Mouse (Mus musculus) R1 (cell line): Measurements from ENCODE around the gene Cdkl4.

ENCODE experiments used
- DNase-seq: peaks from one replicate; pipeline ENCODE4 v3.0.0-alpha.2; 2018; ENCODE audit warnings: low read depth, low spot score

The Cdkl4 gene

DNA sequence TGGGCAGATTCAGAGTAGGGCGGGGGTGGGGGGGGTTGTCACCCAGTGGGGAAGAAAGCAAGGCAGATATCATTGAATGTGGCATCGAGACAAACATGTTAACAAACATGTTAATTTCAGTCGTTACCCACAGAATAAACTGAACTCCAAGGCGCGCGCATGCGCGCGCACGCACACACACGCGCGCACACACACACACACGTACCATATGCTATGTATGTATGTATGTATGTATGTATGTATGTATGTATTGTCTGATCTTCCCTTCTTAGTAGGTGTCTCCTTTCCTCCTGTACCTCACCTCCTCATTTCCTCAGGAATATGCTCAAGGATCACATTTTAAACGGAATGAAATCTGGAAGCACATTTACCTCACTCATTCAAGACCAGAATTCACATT is at the start of gene Cdkl4:
Cdkl4 (minus strand) TSS at position 175 of the 400 bp plus-strand sequence.
- DNase-seq: no peak

DNA sequence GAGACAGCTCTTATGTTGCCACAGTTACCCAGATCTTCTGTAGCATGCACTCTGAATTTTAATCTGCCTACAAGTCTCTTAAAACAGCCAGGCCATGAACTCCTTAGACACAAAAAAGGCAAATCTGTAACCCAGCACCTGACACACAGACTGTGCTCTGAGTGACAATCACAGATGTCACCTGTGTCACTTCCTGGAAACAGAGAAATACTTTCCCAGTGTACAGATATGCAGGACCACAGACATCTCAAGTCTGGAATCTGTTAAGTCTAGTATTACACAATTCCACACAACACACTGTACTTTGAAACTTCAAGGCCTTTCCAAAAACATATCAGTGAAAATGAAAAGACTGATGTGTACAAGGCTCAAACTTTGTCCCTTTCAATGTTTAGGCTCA is 47.4 kb upstream of the Cdkl4 start:
- DNase-seq: no peak

DNA sequence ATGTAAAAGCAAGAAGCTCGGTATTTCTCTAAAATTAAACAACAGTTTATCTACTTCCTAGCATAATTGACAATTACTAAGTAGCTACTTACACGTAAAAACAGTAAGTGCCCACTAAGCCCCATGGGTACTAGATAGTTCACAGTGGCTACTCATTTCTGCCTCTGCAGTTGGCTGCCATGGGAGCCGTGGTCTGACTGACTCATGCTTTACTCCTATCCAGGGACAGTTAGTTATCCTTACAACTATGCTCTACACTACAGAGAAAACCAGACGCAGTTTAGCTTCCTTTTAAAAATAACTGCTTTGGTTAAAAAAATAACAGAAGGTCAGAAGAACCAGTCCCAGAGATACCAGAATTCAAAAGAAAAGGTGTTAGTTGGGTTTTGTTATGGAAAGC is 44.1 kb upstream of the Cdkl4 start:
- DNase-seq: no peak

DNA sequence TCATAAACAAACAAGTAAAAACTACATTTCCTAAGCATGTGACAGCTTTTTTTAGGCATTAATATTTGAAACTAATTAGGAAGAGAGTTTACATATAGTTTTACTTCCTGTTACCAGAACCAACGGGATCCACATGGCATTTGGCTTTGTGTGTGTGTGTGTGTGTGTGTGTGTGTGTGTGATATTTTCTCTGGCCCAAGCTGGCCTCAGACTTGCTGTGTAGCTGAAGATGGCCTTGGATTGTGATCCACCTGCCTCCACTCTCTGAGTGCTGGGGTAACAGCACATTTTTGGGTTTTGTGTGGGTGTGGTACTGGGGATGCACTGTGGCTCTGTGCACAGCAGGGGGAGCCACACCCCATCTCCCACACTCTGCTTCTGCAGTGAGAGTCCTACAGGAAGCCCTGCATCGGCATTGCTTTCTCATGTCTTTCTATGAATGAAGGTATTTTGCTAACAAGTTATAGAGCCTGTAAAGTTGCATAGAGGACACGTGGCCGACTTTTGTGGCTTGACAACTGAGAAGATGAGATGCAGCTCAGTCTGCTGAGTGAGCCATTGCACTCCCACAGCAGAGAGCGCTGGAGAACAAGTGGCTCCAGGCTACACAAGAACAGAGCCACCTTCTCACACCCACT is 43.3 kb upstream of the Cdkl4 start:
- peak; percentile 77 for DNase-seq

DNA sequence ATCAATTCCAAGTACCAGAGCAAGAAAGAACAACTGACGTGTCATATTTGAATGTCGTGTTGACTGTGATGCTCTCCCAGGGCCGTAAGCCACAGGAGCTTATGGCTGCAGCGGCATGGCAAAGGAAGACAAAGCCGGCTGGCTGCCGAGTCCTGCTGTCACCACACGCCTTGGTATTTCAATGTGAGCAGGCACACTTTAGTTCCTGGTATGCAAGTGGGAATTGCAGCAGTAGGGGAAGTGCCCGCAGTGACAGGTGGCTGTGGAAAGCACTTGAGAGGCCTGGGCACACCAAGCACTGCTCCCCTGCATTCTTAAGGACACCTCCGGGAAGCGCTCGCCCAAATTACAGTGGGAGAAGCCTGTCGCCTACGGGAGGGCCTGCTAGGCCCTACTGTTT is 41.9 kb upstream of the Cdkl4 start:
- DNase-seq: no peak

DNA sequence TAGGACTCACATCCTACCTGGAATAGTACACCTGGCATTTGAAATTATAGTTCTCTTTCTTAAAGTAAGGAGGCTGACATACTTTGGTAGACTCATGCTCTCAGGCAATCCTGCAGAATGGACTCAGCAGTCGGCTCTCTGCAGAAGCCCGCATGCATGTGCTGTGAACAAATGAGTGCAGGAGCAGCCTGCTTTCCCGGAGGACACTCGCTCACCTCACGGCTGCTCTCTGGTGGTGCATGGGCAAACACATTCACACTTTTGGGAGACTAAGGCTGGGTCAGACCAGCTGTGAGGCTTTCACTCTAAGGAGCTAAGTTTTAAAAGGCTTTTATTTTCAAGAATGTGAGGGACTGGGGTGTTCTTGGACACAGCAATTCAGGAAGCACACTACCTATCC is 41.3 kb upstream of the Cdkl4 start:
- DNase-seq: no peak

DNA sequence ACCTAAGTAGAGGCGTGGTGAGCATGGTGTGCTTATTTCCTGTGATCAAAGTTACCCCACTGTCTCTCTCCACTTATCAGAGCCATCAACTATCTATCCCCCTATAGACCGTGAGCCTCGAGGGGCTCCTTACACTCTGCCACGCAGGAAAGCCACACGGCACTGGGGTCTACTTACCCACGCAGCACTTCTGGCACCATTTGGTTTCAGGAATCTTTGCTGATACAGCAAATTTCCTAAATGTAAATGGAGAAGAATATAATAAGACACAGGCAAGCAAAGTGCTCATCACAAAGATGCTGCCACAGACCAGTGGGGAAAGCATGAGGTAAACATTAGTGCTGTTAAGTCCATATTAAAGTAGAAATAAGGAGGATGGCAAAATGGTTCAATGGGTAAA is 26.2 kb upstream of the Cdkl4 start:
- no peak for DNase-seq

DNA sequence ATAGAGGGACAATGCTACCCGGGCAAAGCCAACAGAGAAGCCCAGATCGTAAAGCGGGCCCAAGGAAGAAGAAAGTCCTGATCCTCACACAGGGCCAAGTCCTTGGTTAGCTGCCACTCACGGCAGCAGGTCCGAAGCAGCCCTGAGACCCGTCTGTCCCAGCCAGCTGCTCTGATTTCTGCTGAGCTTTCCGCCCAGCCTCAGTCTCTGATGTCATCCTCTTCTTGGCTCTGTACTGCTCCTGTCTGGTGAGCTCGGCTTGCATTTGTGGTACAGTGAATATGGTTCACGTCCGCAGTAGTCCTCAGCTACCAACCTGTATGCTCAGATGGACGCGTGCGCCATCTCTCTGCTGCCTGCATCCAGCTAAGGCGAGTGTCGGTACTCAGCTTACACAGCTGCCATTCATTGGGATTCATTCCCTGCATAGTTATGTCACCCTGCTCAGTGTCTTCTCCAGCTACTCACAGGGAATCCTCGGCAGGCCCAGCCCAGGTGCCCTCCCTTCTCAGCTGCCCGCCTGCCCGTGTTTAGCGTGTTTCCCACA is 25.5 kb upstream of the Cdkl4 start:
- no peak for DNase-seq

DNA sequence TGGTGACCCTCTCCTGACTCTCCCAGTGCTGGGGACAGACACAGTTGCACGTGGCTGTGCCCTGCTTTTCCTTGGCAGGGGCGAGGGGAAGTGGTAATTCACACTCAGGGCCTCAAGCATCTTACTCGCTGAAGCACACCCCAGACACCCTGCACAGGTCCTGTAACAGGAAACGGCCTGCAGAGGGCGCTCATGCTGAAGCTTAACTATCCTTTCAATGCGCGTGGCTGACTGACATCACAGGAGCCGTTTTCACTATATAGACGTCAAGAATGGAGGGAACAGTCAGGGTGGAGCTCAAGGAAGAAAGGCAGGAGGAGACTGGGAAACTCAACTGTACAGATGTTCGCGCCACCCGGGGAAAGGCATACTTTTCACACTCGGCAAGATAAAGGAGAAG is 23.8 kb upstream of the Cdkl4 start:
- DNase-seq: peak; percentile 92

DNA sequence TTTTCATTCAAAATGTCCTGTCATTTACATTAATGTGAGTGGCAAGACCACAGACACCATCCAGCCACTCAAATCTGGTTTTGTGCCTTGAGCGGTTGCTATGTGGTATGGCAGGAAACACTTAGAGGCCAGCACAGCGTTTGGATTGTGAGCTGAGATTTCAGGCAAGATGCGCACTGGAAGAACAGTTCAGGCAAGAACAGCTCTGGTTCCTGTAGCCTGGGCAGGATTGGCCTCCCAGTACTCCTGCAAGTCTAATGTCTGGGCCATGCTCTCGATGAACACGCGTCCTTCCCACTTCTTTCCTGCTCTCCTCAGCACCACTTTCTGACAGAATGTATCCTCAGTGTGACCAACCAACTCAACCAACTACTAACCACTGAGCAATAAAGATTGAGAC is 5.4 kb upstream of the Cdkl4 start:
- no peak for DNase-seq

DNA sequence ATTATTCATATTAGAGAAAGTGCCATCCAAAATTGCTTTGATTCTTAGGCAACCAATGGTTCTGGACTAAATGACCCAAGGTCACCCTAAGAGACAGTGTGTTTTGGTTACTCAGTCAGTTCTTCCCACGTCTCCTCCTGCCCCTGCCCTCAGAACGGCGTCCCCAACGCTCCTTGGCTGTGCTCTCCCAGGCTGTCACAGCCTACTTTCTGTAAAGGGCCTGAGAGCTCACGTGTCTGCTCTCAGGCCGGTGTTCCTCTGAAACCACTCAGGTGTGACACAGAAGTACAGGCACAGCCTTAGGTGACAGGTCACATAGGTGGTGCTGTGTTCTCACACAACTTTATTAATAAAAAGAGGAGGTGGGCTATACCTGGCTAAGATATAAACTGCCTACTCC is 2.3 kb upstream of the Cdkl4 start:
- no peak for DNase-seq

DNA sequence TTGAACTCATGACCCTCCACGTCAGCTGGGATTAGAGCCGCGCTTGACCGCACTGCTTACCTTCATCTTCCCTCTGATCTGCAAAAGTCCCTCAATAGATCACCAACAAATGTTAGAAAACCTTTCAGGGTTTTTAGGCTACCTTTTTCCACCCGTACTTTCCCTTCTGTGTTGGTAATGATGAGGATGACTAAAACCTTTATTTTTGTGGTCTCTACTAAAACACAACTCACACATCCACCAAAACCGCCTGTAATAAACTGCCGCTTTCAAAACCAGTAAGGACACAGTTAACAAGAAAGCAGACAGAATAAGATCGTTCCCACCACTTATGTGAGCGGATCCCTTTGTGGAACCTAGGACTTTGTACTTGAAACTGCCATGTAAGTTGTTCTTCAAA is 1.5 kb upstream of the Cdkl4 start:
- DNase-seq: no peak

DNA sequence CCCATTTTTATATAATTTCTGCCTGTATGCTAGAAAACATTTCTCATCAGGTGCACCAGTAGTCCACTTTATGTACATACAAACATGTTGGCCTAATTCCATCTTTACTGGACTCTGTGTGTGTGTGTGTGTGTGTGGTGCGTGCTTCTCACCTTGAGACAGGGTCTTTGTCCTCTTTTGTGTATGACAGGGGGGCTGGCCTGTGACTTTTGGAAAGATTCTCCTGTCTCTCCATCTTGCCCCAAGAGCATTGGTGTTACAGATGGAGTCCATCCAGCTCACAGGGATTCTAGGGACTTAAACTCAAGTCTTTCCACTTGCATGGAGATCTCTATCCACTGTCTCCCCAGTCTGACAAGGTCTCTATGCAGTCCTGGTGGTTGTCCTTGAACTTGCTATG is 428 bp upstream of the Cdkl4 start:
- no peak for DNase-seq

DNA sequence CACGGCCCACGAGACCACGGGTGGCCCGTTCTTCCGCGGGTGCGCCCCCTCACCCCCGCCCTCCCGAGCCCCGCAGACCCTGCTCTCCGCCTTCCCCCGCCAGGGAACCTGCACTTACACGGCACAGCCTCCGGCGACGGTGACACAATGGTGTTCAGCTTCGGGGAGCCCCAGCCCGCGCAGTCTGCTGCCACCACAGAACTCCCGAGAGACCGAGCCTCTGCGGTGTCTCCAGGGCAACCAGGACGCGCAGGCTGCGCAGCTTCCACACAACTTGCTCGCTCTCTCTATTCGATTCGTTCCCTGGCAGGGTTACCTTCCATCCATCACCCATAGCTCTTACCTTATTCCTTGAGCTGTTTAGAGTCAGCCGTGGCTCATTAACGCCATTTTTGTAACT is 399 bp downstream of the Cdkl4 start:
- DNase-seq: peak; percentile 73

DNA sequence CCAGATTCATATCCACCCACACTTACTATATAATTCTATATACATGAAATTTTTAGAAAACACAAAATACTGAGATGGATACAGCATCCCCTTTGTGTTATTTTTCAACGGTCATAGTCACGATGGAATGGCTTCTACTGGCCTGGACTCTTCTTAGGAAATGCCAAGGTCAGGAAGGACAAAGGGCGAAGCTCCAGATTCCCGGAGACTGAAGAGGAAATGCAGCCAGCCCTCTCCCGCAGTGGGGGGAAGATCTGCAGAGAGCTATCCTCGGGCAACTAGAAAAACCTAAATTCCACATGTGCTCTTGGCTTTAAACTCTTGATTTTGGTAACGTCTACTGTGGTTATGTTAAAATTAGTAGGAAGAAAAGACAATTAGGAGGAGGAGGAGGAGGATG is 2.6 kb downstream of the Cdkl4 start:
- peak; percentile 67 for DNase-seq

DNA sequence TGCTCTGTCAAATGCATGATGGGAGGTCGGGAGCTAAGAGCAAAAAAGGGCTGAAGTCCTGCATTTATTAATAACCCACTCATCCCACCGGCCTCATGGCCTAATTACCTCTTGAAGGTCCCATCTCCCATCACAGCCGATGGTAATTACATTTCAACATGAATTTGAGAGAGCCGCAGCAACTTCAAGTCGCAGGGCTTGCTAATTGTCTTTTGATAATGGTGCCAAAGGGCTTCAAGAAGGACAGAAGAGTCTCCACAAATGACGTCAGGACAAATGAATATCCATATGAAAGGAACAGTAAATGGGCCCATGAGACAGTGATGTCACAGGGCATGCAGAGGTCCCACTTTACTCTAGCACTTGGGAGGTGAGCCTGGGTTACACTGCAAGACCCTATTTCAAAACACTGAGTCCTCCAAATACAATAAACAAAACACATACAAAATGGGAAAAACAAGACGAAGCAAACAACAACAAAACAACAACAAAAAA is 3.1 kb downstream of the Cdkl4 start:
- DNase-seq: peak; percentile 64

DNA sequence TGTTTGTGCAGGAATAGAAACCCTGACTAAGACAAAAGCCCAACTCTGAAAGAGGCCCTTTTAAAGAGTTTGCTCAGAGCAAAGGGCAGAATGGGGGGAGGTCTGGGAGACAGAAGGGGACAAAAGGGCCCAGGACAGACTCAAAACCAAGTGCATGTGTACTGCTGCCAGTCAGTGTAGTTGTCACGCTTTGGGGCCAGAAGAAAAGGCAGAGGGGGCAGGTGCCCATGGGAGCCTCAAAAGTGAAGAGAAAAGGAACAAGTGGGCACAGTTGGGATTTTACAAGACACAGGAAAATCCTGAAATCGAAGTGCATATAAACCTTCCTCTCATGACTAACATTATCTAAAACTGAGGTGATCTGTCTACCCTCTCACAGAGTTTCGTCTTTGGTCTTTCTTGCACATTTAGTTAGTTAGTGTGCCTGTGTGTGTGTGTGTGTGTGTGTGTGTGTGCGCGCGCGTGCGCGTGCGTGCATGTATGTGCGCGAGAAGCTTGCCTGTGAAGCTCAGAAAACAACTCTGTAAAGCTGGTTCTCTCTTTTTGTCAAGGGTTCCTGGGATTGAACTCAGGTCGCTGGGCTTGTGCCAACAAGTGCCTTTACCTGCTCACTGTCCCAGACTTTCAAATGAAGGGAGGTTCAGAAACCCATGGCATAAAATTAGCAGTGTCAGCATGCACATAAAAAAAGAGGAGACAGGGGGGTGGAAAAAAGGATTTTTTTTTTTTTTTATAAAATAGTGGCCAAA is 5.3 kb downstream of the Cdkl4 start:
- DNase-seq: no peak

DNA sequence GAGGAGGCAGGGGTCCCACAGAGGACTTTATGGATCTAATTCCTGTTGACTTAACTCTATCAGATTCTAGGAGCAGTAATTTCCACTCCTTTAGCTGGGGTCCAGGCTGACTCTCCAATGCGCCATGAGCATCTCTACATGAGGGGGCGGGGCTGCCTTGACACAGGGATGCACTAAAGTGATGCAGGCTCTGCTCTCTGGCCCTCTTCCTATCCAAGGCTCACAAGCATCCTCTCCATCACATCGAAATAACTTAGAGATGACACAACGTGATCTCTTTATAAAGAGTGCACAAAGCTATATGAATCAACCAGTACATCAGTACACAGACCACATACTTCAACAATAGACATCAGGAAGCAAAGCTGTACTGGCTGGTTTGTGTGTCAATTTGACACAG is 6.2 kb downstream of the Cdkl4 start:
- no peak for DNase-seq

DNA sequence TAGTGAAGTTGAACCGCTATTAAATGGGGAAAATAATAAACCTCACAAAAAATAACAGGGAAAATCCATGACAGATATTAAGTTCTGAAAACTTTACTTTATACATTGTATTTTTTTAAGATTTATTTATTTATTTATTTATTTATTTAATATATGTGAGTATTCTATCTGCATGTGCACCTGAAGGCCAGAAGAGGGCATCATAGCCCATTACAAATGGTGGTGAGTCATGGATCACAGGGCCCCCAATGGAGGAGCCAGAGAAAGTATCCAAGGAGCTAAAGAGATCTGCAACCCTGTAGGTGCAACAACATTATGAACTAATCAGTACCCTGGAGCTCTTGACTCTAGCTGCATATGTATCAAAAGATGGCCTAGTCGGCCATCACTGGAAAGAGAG is 7.9 kb downstream of the Cdkl4 start:
- DNase-seq: peak; percentile 52

DNA sequence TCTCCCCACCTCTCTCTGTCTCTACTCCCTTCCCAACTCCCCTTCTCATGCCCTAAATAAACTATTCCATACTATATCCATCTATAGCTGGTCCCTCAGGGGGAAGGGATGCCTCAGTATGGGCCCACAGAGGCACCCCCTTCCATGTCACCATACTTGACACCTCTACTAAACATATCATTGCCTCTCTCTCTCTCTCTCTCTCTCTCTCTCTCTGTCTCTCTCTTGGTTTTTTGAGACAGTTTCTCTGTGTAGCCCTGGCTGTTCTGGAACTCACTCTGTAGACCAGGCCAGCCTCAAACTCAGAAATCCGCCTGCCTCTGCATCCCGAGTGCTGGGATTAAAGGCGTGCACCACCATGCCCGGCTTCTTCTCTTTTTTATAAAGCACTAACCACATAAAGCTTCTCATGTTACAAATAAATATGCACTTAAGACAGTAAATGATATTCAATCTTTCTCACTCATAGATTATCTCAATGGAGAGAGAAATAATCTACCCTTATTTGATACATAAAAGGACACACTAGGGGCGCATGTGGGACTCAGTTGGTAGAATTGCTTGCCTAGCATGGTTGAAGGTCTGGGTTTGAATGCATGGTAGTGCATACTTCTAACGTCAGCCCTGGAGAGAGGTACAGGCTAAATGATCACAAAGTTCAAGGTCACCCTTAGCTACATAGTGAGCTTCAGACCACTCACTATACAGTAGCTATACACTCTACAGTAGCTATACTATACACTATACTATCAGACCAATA is 8.6 kb downstream of the Cdkl4 start:
- DNase-seq: no peak

DNA sequence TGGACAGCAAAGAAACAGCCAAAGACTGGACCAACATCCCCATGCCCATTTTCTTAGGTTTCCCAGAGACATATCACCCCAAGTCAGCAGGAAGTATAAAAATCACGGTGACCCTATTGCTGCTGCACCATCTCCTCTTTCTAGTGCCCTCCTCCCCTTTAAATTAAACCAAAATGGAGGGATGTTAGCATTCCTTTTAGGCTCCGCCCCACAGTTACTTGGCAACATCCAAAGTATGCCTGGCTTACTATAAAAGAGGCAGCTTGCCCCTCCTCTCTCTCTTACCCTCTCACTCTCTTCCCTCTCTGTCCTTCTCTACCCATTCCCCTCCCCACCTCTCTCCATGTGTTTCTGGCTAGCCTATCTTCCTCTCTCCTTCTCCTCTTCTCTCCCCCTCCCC is 9.2 kb downstream of the Cdkl4 start:
- DNase-seq: peak; percentile 56

DNA sequence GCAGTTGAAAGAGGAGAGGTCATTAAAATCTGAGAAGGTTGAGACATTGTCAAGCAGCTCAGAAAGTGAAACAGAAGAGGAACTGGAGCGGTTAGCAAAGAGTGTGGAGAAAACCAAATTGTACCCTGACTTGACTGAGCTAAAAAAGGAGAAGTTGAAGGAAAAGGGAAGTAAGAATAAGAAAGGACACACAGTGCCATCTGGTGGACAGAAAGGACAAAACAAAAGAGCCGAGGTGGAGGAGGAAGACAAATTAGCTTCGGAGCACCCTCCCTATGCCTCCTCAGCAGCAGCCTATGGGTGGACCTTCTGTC is 13.0 kb downstream of the Cdkl4 start:
- DNase-seq: peak; percentile 76
